Mouse (Mus musculus): ENCODE measurements at regions not wholly inside any gene's neighbourhood (a gene's known extent, or its start where the extent isn't known, plus 50 kb on each side); places are given as distances from the start of the nearest gene placed in this dataset.

- TF ChIP-seq CTCF (IDR thresholded peaks at IDR 0.05; ENCODE audit: borderline replicate concordance, insufficient read depth, low read length) (no peak), POLR2A (IDR thresholded peaks at IDR 0.05; ENCODE audit: low read depth, low read length) (no peak)
These were observed 152.5 kb upstream of the Ankrd55 start for GRCm38 (mm10) chr13:112135777-112136176.

All from embryonic fibroblast, embryonic 13.5 days (primary cell).